Mouse (Mus musculus) spleen, postnatal 10 days (tissue): ENCODE measurements around the gene Slc29a1.
"Not testable (repeated sequence)": the region's sequence is repeated elsewhere in the genome, so short reads cannot be mapped to it uniquely, and the experiment has no call there.

Experiments used
- DNase-seq, 2 experiments: peaks; one replicate each; pipeline ENCODE4 v3.0.0; 2021 to 2022; ENCODE audit warnings: low spot score in 2 of 2

Gene Slc29a1

GRCm38 (mm10) chr17:45599446-45600242 is at the start of gene Slc29a1:
Slc29a1 (minus strand) TSS chr17:45599606.
- DNase-seq: peak in 1 of 2 experiments; percentile 61

- no peak for DNase-seq
These were observed 44.8 kb upstream of the Slc29a1 start for GRCm38 (mm10) chr17:45644185-45644584.

- DNase-seq: peak; percentile 66 to 86
These were observed 43.3 kb upstream of the Slc29a1 start for GRCm38 (mm10) chr17:45642701-45643100.

GRCm38 (mm10) chr17:45641981-45642380 is 42.6 kb upstream of the Slc29a1 start:
- DNase-seq: no peak

GRCm38 (mm10) chr17:45638596-45639295 is 39.3 kb upstream of the Slc29a1 start:
- DNase-seq: no peak

GRCm38 (mm10) chr17:45634033-45634432 is 34.6 kb upstream of the Slc29a1 start:
- no peak for DNase-seq

- no peak for DNase-seq
These were observed 32.5 kb upstream of the Slc29a1 start for GRCm38 (mm10) chr17:45631940-45632339.

- no peak for DNase-seq
These were observed 31.6 kb upstream of the Slc29a1 start for GRCm38 (mm10) chr17:45630992-45631391.

GRCm38 (mm10) chr17:45629861-45630694 is 30.7 kb upstream of the Slc29a1 start:
- peak in 1 of 2 experiments; percentile 74 for DNase-seq

- DNase-seq: no peak
These were observed 29.8 kb upstream of the Slc29a1 start for GRCm38 (mm10) chr17:45628885-45629855.

GRCm38 (mm10) chr17:45628160-45628559 is 28.8 kb upstream of the Slc29a1 start:
- DNase-seq: no peak

GRCm38 (mm10) chr17:45626577-45627134 is 27.2 kb upstream of the Slc29a1 start:
- DNase-seq: peak in 1 of 2 experiments; percentile 73

- DNase-seq: not testable (repeated sequence)
These were observed 24.0 kb upstream of the Slc29a1 start for GRCm38 (mm10) chr17:45623425-45623824.

GRCm38 (mm10) chr17:45619386-45620256 is 20.2 kb upstream of the Slc29a1 start:
- DNase-seq: no peak

- peak in 1 of 2 experiments; percentile 42 for DNase-seq
These were observed 19.6 kb upstream of the Slc29a1 start for GRCm38 (mm10) chr17:45618941-45619385.

GRCm38 (mm10) chr17:45617655-45618054 is 18.2 kb upstream of the Slc29a1 start:
- no peak for DNase-seq

- no peak for DNase-seq
These were observed 17.3 kb upstream of the Slc29a1 start for GRCm38 (mm10) chr17:45616679-45617078.

GRCm38 (mm10) chr17:45616046-45616650 is 16.7 kb upstream of the Slc29a1 start:
- no peak for DNase-seq

GRCm38 (mm10) chr17:45612921-45613320 is 13.5 kb upstream of the Slc29a1 start:
- no peak for DNase-seq
